Mouse (Mus musculus) kidney, adult 2 months (tissue): ENCODE results near the gene Golga5. TPM values are rescaled to one million over a fixed set of nuclear protein-coding genes. Genes with fewer than 3 reads are reported as not detected.

ENCODE experiments used
- DNase-seq: peaks from one replicate; pipeline ENCODE4 v3.0.0; 2021
- H3K27ac ChIP-seq: fragments of 200-500 bp; 2 replicates; pipeline ENCODE4 v1.5.1; 2012; ENCODE audit warnings: low read depth, low read length, control low read depth, inconsistent platforms; ENCODE audit not compliant: insufficient read depth
- H3K27me3 ChIP-seq: fragments of 200-500 bp; replicated peaks from 2 replicates; pipeline ENCODE4 v1.6.1; 2012; ENCODE audit warnings: mild to moderate bottlenecking, moderate library complexity, low read length, inconsistent platforms; ENCODE audit not compliant: control insufficient read depth, insufficient read depth
- H3K36me3 ChIP-seq: fragments of 200-500 bp; 2 replicates; pipeline ENCODE4 v1.6.1; 2012; ENCODE audit warnings: mild to moderate bottlenecking, moderate library complexity, low read length, inconsistent platforms; ENCODE audit not compliant: control insufficient read depth, insufficient read depth
- H3K4me1 ChIP-seq: fragments of 200-500 bp; 2 replicates; pipeline ENCODE4 v1.6.1; 2011; ENCODE audit warnings: low read length; ENCODE audit not compliant: control insufficient read depth, insufficient read depth
- H3K4me3 ChIP-seq: fragments of 200-500 bp; 2 replicates; pipeline ENCODE4 v1.5.1; 2011; ENCODE audit warnings: mild to moderate bottlenecking, low read depth, low read length, control low read depth; ENCODE audit not compliant: insufficient read depth
- CTCF ChIP-seq: fragments of 200-500 bp; conservative IDR thresholded peaks from 2 replicates; pipeline ENCODE4 v1.5.1; 2011; ENCODE audit warnings: low read depth, mild to moderate bottlenecking, control low read depth, low read length, moderate library complexity, mixed read lengths; ENCODE audit not compliant: insufficient read depth, insufficient read length
- POLR2A ChIP-seq: fragments of 200-500 bp; IDR thresholded peaks from one replicate; pipeline ENCODE4 v1.6.1; 2011; ENCODE audit warnings: low read depth, low read length, control low read depth
- WGBS: fragments of 180-500 bp; shearing (Covaris S2); methylation state at CpG from one replicate; pipeline ENCODE4 v1.1.7; 2018; 5-methylcytosine and 5-hydroxymethylcytosine counted together
- polyA plus RNA-seq: library from polyadenylated mRNA; depleted of rRNA; stranded (reverse); fragments of >200 nt; gene quantifications from 2 replicates; pipeline ENCODE4 v1.2.3, GENCODE M21; 2012

Golga5 gene
- polyA plus RNA-seq, 1 experiment, result 14.8 TPM

DNA sequence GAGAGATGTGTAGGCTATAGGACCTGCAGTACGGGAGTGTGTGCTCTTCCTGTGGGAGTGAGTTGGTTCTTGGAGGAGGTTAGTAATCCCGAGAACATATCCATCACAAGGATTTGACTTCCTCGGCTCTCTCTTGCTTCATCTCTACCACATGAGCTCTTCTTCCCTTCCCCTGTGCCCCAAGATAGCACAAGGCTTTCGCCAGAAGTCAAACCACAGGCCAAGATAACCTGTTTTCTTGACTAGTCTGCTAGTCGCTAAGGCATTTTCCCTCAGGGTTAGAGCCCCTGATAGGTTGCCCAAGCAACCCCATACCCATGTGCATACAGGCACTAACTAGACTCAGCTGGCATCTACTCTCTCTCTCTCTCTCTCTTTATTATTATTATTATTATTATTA, 25.3 kb upstream of the Golga5 start:
- DNase-seq, result no peak
- H3K27ac ChIP-seq, result no peak overlapping the region
- H3K36me3 ChIP-seq, result no peaks in the 10 kb centered on the region
- no peak overlapping the region for H3K4me3 ChIP-seq
- 82% methylated on average over 5 of the region's 5 CpGs for WGBS
- no peaks in the 10 kb centered on the region; the same call in 1 of the 2 replicates for H3K4me1 ChIP-seq
- no peaks in the 10 kb centered on the region for H3K27me3 ChIP-seq
- no peak for TF ChIP-seq CTCF

- Histone ChIP-seq H3K4me3 (no peak overlapping the region), H3K4me1 (no peaks in the 10 kb centered on the region), H3K27ac (no peak overlapping the region), H3K27me3 (no peaks in the 10 kb centered on the region), H3K36me3 (no peaks in the 10 kb centered on the region)
- 71% methylated on average over 4 of the region's 4 CpGs for WGBS
- TF ChIP-seq CTCF, result no peak
- TF ChIP-seq POLR2A, result no peak
- no peak for DNase-seq
Measured at GRCm38 (mm10) chr12:102445436-102445835, 23.5 kb upstream of the Golga5 start.

GRCm38 (mm10) chr12:102450437-102450836, 18.5 kb upstream of the Golga5 start:
- TF ChIP-seq CTCF (no peak), POLR2A (no peak)
- Histone ChIP-seq H3K4me1 (peaks cover 12% of the 10 kb centered on the region; the same call in 1 of the 2 replicates), H3K27ac (peak overlapping the region; percentile 0; the same call in 1 of the 2 replicates), H3K27me3 (no peaks in the 10 kb centered on the region), H3K36me3 (no peaks in the 10 kb centered on the region), H3K4me3 (no peak overlapping the region)
- 42% methylated on average over 10 of the region's 10 CpGs for WGBS
- DNase-seq, result peak; percentile 43

DNA sequence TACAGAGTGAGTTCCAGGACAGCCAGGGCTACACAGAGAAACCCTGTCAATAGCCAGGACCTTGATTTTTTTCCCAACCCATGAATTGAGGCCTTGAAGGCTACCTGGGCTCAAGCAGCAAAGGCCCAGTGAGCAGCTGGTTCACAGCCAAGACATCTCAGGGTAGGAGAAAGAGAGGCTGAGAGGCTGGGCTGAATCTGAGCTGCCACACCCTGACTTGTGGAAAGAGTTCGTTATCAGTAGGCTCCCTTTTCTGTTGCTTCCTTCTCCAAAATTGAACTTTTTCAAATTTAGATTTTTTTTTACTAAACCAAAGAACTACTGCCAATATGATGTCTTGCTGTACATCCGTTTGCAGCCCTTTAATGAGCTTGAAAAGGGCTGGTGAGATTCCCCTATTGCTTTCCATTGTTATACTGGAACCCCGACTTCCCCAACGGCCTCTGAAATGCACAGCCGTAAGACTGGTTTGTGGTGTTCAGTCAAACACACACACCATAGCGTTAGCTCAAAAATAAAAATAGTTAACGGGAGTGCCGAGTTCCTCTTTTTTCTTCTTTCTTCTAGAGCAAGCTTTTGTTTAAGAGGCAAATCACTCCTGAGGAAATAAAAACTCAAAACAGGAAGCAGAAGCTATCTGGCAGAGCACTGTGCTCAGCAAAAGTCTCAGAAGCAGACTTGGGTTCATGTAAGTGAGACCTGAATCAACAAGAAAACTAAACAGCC, 17.6 kb upstream of the Golga5 start:
- Histone ChIP-seq H3K36me3 (no peaks in the 10 kb centered on the region), H3K27ac (no peak overlapping the region; the same call in 1 of the 2 replicates), H3K4me3 (no peak overlapping the region), H3K27me3 (no peaks in the 10 kb centered on the region), H3K4me1 (peaks cover 12% of the 10 kb centered on the region; the same call in 1 of the 2 replicates)
- WGBS, result 70% methylated on average over 8 of the region's 8 CpGs
- DNase-seq, result peak; percentile 71
- TF ChIP-seq POLR2A, result no peak
- no peak for TF ChIP-seq CTCF

DNA sequence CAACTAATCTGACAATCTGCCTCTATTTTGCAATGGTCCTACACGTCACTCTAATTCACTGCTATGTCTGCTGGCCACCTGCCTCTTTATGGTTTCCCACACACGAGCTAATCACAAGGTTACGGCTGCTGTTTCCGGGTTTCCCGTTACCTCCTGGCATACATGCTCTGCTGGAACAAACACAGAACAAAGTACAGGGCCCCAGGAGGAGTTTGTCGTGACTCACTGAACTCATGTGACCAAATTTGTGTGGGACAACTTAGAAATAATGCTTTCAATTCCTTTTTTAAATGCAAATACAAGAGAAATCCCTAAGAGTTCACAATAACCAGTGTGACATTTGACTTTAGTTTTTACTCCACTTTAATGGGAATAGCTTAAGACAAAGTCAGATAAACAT, 15.4 kb upstream of the Golga5 start:
- Histone ChIP-seq H3K4me3 (no peak overlapping the region), H3K4me1 (peaks cover 12% of the 10 kb centered on the region; the same call in 1 of the 2 replicates), H3K27me3 (no peaks in the 10 kb centered on the region), H3K27ac (peak overlapping the region; percentile 50; the same call in 1 of the 2 replicates), H3K36me3 (no peaks in the 10 kb centered on the region)
- DNase-seq, result peak; percentile 84
- TF ChIP-seq POLR2A, result no peak
- WGBS, result 14% methylated on average over 6 of the region's 6 CpGs

DNA sequence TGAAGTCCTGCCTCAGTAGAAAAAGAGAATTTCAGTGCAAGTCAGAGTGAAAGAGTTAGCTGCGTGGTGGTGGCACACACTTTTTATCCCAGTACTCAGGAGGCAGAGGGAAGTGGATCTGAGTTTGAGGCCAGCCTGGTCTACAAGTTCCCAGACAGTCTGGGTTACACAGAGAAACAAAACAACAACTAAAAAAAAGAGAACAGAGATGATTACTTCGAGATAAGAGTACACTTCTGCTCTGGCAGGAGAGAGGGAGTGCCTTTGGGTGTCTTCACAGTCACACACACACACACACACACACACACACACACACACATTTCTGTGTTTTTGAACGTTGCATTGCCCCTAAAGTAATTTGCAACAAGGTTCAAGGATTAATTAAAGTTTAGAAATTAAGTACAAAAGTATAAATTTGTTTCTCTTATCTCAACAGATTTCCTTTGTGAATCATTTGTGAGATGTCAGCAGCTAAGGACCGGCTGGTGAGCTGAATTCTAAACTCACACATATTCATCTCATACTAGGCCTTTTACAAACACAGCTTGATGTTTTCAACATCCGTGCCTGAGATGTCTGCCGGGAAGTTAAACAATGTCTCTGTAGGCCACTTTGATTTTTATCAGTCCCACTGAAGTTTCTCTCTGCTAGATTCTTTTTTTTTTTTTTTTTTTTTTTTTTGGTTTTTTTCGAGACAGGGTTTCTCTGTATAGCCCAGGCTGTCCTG, 12.3 kb upstream of the Golga5 start:
- Histone ChIP-seq H3K4me1 (peaks cover 12% of the 10 kb centered on the region; the same call in 1 of the 2 replicates), H3K27ac (no peak overlapping the region), H3K36me3 (no peaks in the 10 kb centered on the region), H3K27me3 (no peaks in the 10 kb centered on the region), H3K4me3 (no peak overlapping the region)
- no peak for DNase-seq
- WGBS, result 57% methylated on average over 7 of the region's 7 CpGs
- TF ChIP-seq POLR2A, result no peak
- TF ChIP-seq CTCF, result no peak

DNA sequence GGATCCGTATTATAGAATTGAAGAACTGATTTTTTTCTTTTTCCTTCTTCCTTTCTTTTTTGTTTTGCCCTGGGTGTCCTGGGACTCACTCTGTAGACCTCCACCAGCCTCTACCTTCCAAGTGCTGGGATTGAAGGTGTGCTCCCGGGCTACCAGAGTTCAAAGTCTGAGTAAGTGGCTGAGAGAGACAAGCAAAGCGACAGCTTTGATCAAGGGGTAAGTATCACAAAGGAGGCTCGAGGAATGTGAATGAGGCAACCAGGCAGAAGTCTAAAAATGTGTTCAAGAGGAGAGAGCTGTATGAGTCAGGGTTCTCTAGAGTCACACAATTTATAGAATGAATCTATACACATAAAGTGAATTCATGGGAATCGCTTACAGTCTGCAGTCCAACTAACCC, 8.9 kb upstream of the Golga5 start:
- Histone ChIP-seq H3K27ac (no peak overlapping the region), H3K36me3 (no peaks in the 10 kb centered on the region), H3K4me3 (no peak overlapping the region), H3K27me3 (no peaks in the 10 kb centered on the region), H3K4me1 (no peaks in the 10 kb centered on the region)
- peak; percentile 33 for DNase-seq
- 62% methylated on average over 5 of the region's 5 CpGs for WGBS
- TF ChIP-seq CTCF, result no peak
- TF ChIP-seq POLR2A, result no peak
